Comparison of ENCODE assay signal across 24 mouse cellular contexts in the genomic region with DNA sequence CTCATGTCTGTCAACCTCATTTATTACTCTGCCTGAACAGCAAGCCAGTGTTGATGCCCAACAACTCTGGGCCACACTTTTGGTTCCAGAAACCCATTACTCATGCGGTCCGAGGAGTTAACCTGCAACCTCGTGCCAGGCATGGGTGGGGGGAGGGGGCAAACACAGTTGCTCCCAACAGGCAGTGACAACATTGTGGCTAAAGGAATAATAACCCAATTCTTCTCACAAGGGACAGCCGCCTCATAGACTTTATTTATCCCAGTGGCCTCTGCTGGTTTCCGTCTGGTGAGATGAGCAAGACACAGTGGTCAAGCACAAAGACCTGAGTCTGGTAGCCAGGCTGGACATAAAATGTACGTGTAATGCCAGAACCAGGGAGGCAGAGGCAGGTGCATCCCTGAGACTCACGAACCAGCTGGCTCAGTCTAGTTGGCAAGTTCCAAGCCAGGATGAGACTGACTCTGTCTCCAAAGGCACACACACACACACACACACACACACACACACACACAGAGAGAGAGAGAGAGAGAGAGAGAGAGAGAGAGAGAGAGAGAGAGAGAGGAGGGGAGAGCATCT. TPM values are rescaled to one million over a fixed set of nuclear protein-coding genes. Genes with fewer than 3 reads are reported as not detected.
A peak's percentile ranks its signal among the peaks of the same experiment; 100 is the strongest.
DNase-seq lines count a peak whose midpoint lies in the region; ATAC-seq and TF ChIP-seq lines count a peak whose summit lies in the region.
"Had no signal": no experiment of that assay in that cellular context is flagged by ENCODE, and none has a peak within 500 bp of the region (broad histone marks: within the 10 kb centered on the region; RNA-seq: fewer than 3 reads in every experiment).

No protein-coding gene starts in this region.

- no peak for TF ChIP-seq EP300 in stomach, postnatal 0 days (optimal IDR thresholded peaks at IDR 0.05)

- no peak overlapping the region for H3K9ac ChIP-seq in stomach, postnatal 0 days (ENCODE audit: low read length)
- H3K9ac ChIP-seq: embryonic facial prominence, embryonic 13.5 days; embryonic facial prominence, embryonic 15.5 days; forebrain, embryonic 12.5 days had no signal

- H3K27ac ChIP-seq in stomach, postnatal 0 days (replicated peaks) = no peak overlapping the region
- H3K27ac ChIP-seq: embryonic facial prominence, embryonic 13.5 days; embryonic facial prominence, embryonic 15.5 days; forebrain, embryonic 10.5 days; forebrain, embryonic 12.5 days had no signal

- no peaks in the 10 kb centered on the region for H3K4me1 ChIP-seq in stomach, postnatal 0 days (replicated peaks; ENCODE audit: control insufficient read depth, insufficient read depth)
- H3K4me1 ChIP-seq: forebrain, embryonic 12.5 days had no signal

- H3K4me2 ChIP-seq in myocyte (ENCODE audit: low read depth) = peak overlapping the region; percentile 46
- H3K4me2 ChIP-seq in stomach, postnatal 0 days (replicated peaks; ENCODE audit: low read depth) = no peak overlapping the region
- H3K4me2 ChIP-seq: embryonic facial prominence, embryonic 13.5 days; embryonic facial prominence, embryonic 15.5 days; forebrain, embryonic 12.5 days had no signal

- WGBS in stomach, postnatal 0 days = 77% methylated on average over 7 of the region's 7 CpGs

- no peak overlapping the region for H3K4me3 ChIP-seq in myocyte
- H3K4me3 ChIP-seq in stomach, postnatal 0 days (ENCODE audit: low read depth, low read length) = no peak overlapping the region
- H3K4me3 ChIP-seq: embryonic facial prominence, embryonic 13.5 days; embryonic facial prominence, embryonic 15.5 days; erythroblast, embryonic 14.5 days; forebrain, embryonic 10.5 days; forebrain, embryonic 12.5 days had no signal

- peak; percentile 45 for DNase-seq in 3134 (ENCODE audit: extremely low read depth, insufficient read length, low spot score)
- peak; percentile 84 for DNase-seq in Muller cell, postnatal 12 days (ENCODE audit: inconsistent ontology term)
- DNase-seq in right cerebral cortex, postnatal 36 days (ENCODE audit: low spot score in 2 of 2) = no peak
- DNase-seq in stomach, postnatal 0 days (ENCODE audit: low spot score) = no peak
- DNase-seq: adrenal gland, adult 2 months; adrenal gland, postnatal 10 days; adrenal gland, postnatal 25 days; cerebellum, adult 11-12 months; cerebellum, adult 2 months; cerebellum, adult 9-10 months; cerebellum, postnatal 14 days; cerebellum, postnatal 36 days; embryo, embryonic 11 days had no signal

- no peak for TF ChIP-seq POLR2A in myocyte (IDR thresholded peaks at IDR 0.05; ENCODE audit: insufficient read length, low read depth)

- no peaks in the 10 kb centered on the region for H3K79me2 ChIP-seq in myocyte (ENCODE audit: control insufficient read depth, insufficient read depth)

- H3ac ChIP-seq in myocyte (ENCODE audit: control insufficient read depth, insufficient read length) = no peak overlapping the region

- H3K36me3 ChIP-seq in myocyte (ENCODE audit: control insufficient read depth, insufficient read depth) = no peaks in the 10 kb centered on the region
- no peaks in the 10 kb centered on the region for H3K36me3 ChIP-seq in stomach, postnatal 0 days (ENCODE audit: control insufficient read depth, insufficient read depth, low read length)
- H3K36me3 ChIP-seq: embryonic facial prominence, embryonic 13.5 days; embryonic facial prominence, embryonic 15.5 days; forebrain, embryonic 10.5 days; forebrain, embryonic 12.5 days; G1E had no signal

- no peak for ATAC-seq in stomach, postnatal 0 days (ENCODE audit: low FRiP score, low TSS enrichment)
- ATAC-seq: CD4-positive, CD25-positive, alpha-beta regulatory T cell, adult 4 months; forebrain, embryonic 14.5 days; forebrain, embryonic 16.5 days had no signal

- H3K27me3 ChIP-seq in myocyte (ENCODE audit: control insufficient read depth, insufficient read depth, insufficient read length) = no peaks in the 10 kb centered on the region
- H3K27me3 ChIP-seq in stomach, postnatal 0 days (ENCODE audit: control insufficient read depth, insufficient read depth, low read length) = no peaks in the 10 kb centered on the region
- H3K27me3 ChIP-seq: embryonic facial prominence, embryonic 13.5 days; embryonic facial prominence, embryonic 15.5 days; forebrain, embryonic 12.5 days had no signal

- TF ChIP-seq CTCF in stomach, postnatal 0 days (IDR thresholded peaks at IDR 0.05; ENCODE audit: low read depth) = no peak

- H3K9me3 ChIP-seq in stomach, postnatal 0 days (ENCODE audit: control insufficient read depth, low read length) = no peaks in the 10 kb centered on the region
- H3K9me3 ChIP-seq: embryonic facial prominence, embryonic 13.5 days; embryonic facial prominence, embryonic 15.5 days; forebrain, embryonic 10.5 days; forebrain, embryonic 12.5 days; G1E had no signal

TF ChIP-seq in myocyte, 11 proteins besides CTCF, POLR2A, EP300 and RAD21:
- TF ChIP-seq TCF3 (IDR thresholded peaks at IDR 0.05; ENCODE audit: insufficient read length, low read depth) = peak; percentile 31
- TF ChIP-seq MAX (IDR thresholded peaks at IDR 0.05; ENCODE audit: low read depth) = no peak
- TF ChIP-seq MYOD1 (IDR thresholded peaks at IDR 0.05; ENCODE audit: control insufficient read depth in 1 of 3, insufficient read length in 2 of 3, low read depth in 2 of 3) = peak; percentile 2 to 89 (median 84)
- no peak for TF ChIP-seq POLR2AphosphoS2 (IDR thresholded peaks at IDR 0.05; ENCODE audit: insufficient read length, low read depth)
- peak; percentile 66 to 78 (median 70) for TF ChIP-seq MYOG (IDR thresholded peaks at IDR 0.05; ENCODE audit: control insufficient read depth in 1 of 3, insufficient read depth in 1 of 3, insufficient read length in 2 of 3, low read depth in 2 of 3)
- TF ChIP-seq TCF12 (IDR thresholded peaks at IDR 0.05; ENCODE audit: insufficient read depth, poor library complexity, severe bottlenecking) = peak; percentile 48

RNA-seq across cellular contexts. Expression of gene Sctr, which starts 28.9 kb away (rescaled TPM):
- 1.9 TPM for polyA plus RNA-seq in myocyte (2012; fragmentation: generic; extraction: Trizol)
- 3.0 and 4.6 TPM in 2 replicates for polyA plus RNA-seq in stomach, postnatal 0 days (2015; fragmentation: Nextera tagmentation; extraction: Ambion mirVana)
- polyA plus RNA-seq: embryonic facial prominence, embryonic 11.5 days; embryonic facial prominence, embryonic 13.5 days; erythroblast, embryonic 14.5 days; G1E had no signal

RNA-seq across cellular contexts. Expression of gene Tmem37, which starts 38.3 kb away (rescaled TPM):
- polyA plus RNA-seq in myocyte (2012; fragmentation: generic; extraction: Trizol) = 80.4 TPM
- 7.8 and 8.8 TPM in 2 replicates for polyA plus RNA-seq in stomach, postnatal 0 days (2015; fragmentation: Nextera tagmentation; extraction: Ambion mirVana)
- polyA plus RNA-seq: G1E had no signal

RNA-seq across cellular contexts. Expression of gene Cfap221, which starts 38.5 kb away (rescaled TPM):
- not detected for polyA plus RNA-seq in myocyte (2012; fragmentation: generic; extraction: Trizol)
- polyA plus RNA-seq in stomach, postnatal 0 days (2015; fragmentation: Nextera tagmentation; extraction: Ambion mirVana) = 0.07 and 0.11 TPM in 2 replicates
- polyA plus RNA-seq: CD4-positive, CD25-positive, alpha-beta regulatory T cell, adult 4 months; embryonic facial prominence, embryonic 11.5 days; embryonic facial prominence, embryonic 13.5 days; erythroblast, embryonic 14.5 days; forebrain, embryonic 12.5 days; G1E had no signal

Comparison
In these comparisons a context has a peak if more than half of its experiments do, and no peak if none do; other contexts are left out.
1. DNase-seq: peak in 3134 (single experiment) and Muller cell, postnatal 12 days (single experiment); none in right cerebral cortex, postnatal 36 days (0 of 2) and stomach, postnatal 0 days (single experiment).